Mouse (Mus musculus) spleen, adult 2 months (tissue): ENCODE measurements at regions not wholly inside any gene's neighbourhood (a gene's known extent, or its start where the extent isn't known, plus 50 kb on each side); places are given as distances from the start of the nearest gene placed in this dataset.

ENCODE experiments used
- DNase-seq, 2 experiments: peaks; one replicate each; pipeline versions ENCODE4 v3.0.0 to v3.0.0-alpha.2; 2012 to 2021; ENCODE audit warnings: low spot score in 2 of 2, low read depth in 1 of 2
- H3K27ac ChIP-seq: fragments of 200-500 bp; 2 replicates; pipeline ENCODE4 v1.5.1; 2012; ENCODE audit warnings: low read length, inconsistent platforms; ENCODE audit not compliant: insufficient read depth
- H3K27me3 ChIP-seq: fragments of 200-500 bp; 2 replicates; pipeline ENCODE4 v1.6.1; 2012; ENCODE audit warnings: mild to moderate bottlenecking, moderate library complexity, low read length, inconsistent platforms; ENCODE audit not compliant: control insufficient read depth, insufficient read depth
- H3K36me3 ChIP-seq: fragments of 200-500 bp; 2 replicates; pipeline ENCODE4 v1.6.1; 2012; ENCODE audit warnings: mild to moderate bottlenecking, low read length, inconsistent platforms; ENCODE audit not compliant: control insufficient read depth, insufficient read depth
- H3K4me1 ChIP-seq: fragments of 200-500 bp; 2 replicates; pipeline ENCODE4 v1.6.1; 2011; ENCODE audit warnings: inconsistent platforms; ENCODE audit not compliant: control insufficient read depth, insufficient read depth, insufficient read length
- H3K4me3 ChIP-seq: fragments of 200-500 bp; 2 replicates; pipeline ENCODE4 v1.5.1; 2011; ENCODE audit warnings: mild to moderate bottlenecking, inconsistent platforms; ENCODE audit not compliant: insufficient read depth, insufficient read length; ENCODE audit errors: extremely low read depth
- CTCF ChIP-seq: fragments of 200-500 bp; IDR thresholded peaks from 2 replicates; pipeline ENCODE4 v1.5.1; 2011; ENCODE audit warnings: mild to moderate bottlenecking, inconsistent platforms; ENCODE audit not compliant: insufficient read depth, insufficient read length, insufficient replicate concordance; ENCODE audit errors: extremely low read depth
- POLR2A ChIP-seq: fragments of 200-500 bp; IDR thresholded peaks from 2 replicates; pipeline ENCODE4 v1.6.1; 2011; ENCODE audit warnings: low read depth, low read length, inconsistent platforms
- WGBS: fragments of 180-500 bp; shearing (Covaris S2); methylation state at CpG from one replicate; pipeline ENCODE4 v1.1.7; 2018; 5-methylcytosine and 5-hydroxymethylcytosine counted together

- H3K4me1 ChIP-seq, result peaks cover 4% of the 10 kb centered on the region; the same call in 1 of the 2 replicates
- H3K4me3 ChIP-seq, result no peak overlapping the region
- no peak for DNase-seq
- whole genome bisulfite sequencing, result 92% methylated on average over 6 of the region's 6 CpGs
- H3K36me3 ChIP-seq, result no peaks in the 10 kb centered on the region
- no peak overlapping the region for H3K27ac ChIP-seq
- H3K27me3 ChIP-seq, result no peaks in the 10 kb centered on the region
- no peak for TF ChIP-seq POLR2A
These were observed 313.3 kb downstream of the Cog6 start for GRCm38 (mm10) chr3:52703751-52704150.

DNA sequence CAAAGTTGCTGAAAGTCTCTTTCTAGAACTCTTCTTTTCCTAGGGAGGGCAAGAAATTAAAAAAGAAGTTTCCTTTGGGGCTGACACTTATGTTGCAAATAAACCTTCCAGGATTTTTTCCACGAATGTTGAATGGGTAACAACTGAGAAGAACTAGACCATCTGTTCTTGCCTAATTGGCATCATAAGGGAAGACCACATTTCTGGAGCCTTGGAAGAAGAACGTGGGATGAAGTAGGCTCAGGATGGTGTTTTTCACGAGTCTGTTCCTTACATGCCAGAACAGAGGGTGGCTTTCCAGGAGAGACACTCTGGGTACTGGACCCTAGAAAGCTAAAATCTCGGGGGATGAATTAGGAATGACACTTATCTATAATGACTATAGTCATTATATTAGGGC is 314.1 kb downstream of the Cog6 start:
- DNase-seq, result no peak
- no peak for TF ChIP-seq POLR2A
- TF ChIP-seq CTCF, result no peak
- 80% methylated on average over 4 of the region's 4 CpGs for WGBS

DNA sequence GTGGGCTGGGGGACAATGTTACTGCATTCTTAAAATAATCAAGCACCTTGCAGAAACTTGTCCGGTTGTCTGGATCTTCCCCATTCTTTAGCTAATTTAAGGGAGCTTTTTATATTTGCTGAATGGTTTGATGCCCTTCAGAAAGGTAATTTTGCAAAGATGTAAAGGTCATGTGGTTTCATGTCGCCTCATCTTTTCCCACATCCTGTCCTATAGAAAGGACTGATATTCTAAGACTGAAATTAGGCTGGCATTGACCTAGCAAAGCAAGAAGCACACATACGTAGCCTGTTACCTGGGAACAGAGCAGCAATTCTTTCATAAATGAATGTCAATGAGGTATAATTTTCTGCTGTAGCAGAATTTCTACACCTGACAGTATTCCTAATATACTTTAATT is 315.4 kb downstream of the Cog6 start:
- H3K36me3 ChIP-seq, result no peaks in the 10 kb centered on the region
- 58% methylated on average over 3 of the region's 3 CpGs for WGBS
- H3K27me3 ChIP-seq, result no peaks in the 10 kb centered on the region
- DNase-seq, result no peak
- no peak for TF ChIP-seq POLR2A
- TF ChIP-seq CTCF, result no peak
- no peak overlapping the region for H3K27ac ChIP-seq
- H3K4me1 ChIP-seq, result peaks cover 4% of the 10 kb centered on the region; the same call in 1 of the 2 replicates
- no peak overlapping the region for H3K4me3 ChIP-seq

More for the DNA sequence above, 314.1 kb downstream of the Cog6 start:
- H3K27me3 ChIP-seq, result no peaks in the 10 kb centered on the region
- no peak overlapping the region for H3K4me3 ChIP-seq
- no peaks in the 10 kb centered on the region for H3K36me3 ChIP-seq
- no peak overlapping the region for H3K27ac ChIP-seq
- peaks cover 4% of the 10 kb centered on the region; the same call in 1 of the 2 replicates for H3K4me1 ChIP-seq

DNA sequence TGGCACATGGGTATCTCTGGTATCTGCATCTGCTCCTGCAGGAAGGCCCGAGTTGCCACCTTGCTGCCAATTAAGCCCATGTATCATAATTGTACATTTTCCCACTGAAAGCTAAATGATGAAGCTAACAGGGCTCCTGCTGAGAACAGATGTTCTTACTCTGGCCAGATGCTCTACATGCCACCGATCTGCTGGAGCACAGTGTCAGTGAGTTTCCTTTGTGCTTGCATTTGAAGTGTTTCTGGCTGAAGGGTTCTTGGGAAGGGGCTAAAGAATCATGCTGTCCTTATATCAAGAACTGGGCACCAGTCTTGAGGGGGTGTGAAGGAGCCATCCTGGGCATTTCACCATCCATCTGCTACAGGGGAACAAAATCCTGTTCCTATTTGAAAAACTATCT is 323.2 kb downstream of the Cog6 start:
- Histone ChIP-seq H3K27ac (no peak overlapping the region), H3K27me3 (no peaks in the 10 kb centered on the region), H3K36me3 (no peaks in the 10 kb centered on the region), H3K4me1 (peaks cover 2% of the 10 kb centered on the region; the same call in 1 of the 2 replicates), H3K4me3 (no peak overlapping the region)
- TF ChIP-seq POLR2A (no peak), CTCF (no peak)
- 87% methylated on average over 2 of the region's 2 CpGs for WGBS
- DNase-seq, result no peak

GRCm38 (mm10) chr3:52685434-52686181 is 331.4 kb downstream of the Cog6 start:
- 77% methylated on average over 9 of the region's 9 CpGs for WGBS
- Histone ChIP-seq H3K36me3 (no peaks in the 10 kb centered on the region), H3K4me3 (no peak overlapping the region), H3K4me1 (no peaks in the 10 kb centered on the region), H3K27me3 (no peaks in the 10 kb centered on the region), H3K27ac (no peak overlapping the region)
- DNase-seq, result no peak
- TF ChIP-seq POLR2A, result no peak
- TF ChIP-seq CTCF, result no peak

DNA sequence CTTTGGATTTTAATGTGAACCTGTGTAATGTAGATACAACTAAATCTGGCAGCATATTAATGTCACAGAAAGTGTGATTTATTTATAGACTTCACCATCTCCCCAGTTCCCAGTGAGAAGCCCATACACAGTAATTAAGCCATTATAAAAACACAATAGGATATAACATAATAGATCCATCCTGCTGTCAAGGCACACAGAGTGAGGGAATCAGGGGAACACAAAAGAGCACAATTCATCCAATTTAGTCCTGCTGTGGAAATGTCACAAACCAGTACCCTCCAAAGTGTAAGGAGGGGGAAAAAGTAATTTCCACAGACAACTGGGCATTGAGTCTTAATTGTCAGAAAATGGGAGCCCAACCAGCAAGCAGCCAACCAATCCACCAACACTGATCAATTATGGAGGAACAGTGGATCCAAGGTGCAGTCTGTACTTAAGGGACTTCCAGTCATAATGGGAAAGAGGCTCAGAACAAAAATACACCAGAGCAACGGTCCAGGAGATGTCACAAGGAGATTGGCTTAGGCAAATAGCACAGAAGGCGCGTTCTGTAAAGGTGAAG is 336.1 kb downstream of the Cog6 start:
- no peak overlapping the region for H3K4me3 ChIP-seq
- no peak overlapping the region for H3K27ac ChIP-seq
- WGBS, result 84% methylated on average over 3 of the region's 3 CpGs
- H3K36me3 ChIP-seq, result no peaks in the 10 kb centered on the region
- no peaks in the 10 kb centered on the region for H3K27me3 ChIP-seq
- H3K4me1 ChIP-seq, result peaks cover 13% of the 10 kb centered on the region; the same call in 1 of the 2 replicates
- no peak for DNase-seq
- TF ChIP-seq CTCF (no peak), POLR2A (no peak)

DNA sequence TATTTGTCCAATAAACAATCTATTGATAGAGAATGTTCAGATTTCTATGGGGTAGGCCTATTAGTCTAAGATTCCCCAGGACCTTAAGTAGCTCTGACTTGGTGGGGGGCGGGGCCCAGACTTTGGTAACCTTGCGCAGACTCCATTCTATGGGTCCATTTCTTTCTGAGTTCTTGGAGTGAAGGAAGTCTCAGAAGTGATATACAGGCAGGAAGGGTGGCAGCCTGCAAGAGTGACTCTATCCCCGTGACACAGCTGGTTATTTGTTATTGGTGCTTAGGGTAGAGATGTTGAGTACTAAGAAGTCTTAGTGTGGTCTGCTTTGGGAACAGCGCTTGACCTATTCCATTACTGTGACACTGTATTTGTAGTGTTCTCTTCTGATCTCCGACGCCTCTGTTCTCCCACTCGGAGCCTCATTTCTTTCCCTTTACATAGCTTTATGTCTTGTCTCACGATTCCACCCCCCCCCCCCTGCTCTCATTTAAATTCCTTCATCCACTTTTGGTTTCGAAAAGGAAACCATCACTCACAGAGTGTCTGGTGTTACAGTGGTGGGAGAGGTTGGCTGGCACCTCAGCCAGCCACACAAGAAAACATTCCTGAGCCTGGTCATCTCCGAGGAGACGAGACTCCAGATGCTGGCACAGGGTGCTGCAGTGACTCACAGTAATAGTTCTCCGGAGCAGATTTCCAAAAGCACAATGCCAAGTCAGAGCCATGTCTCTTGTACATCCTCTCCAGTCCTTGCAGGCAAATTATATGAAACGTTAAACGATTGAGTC is 340.0 kb downstream of the Cog6 start:
- Histone ChIP-seq H3K36me3 (no peaks in the 10 kb centered on the region), H3K4me1 (peaks cover 13% of the 10 kb centered on the region; the same call in 1 of the 2 replicates), H3K27ac (no peak overlapping the region), H3K4me3 (no peak overlapping the region), H3K27me3 (no peaks in the 10 kb centered on the region)
- 62% methylated on average over 14 of the region's 14 CpGs for WGBS
- no peak for DNase-seq
- TF ChIP-seq POLR2A, result no peak
- TF ChIP-seq CTCF, result no peak
